Mouse (Mus musculus) liver (tissue): ENCODE measurements around the gene Gm14226.
"Not testable (repeated sequence)": the region's sequence is repeated elsewhere in the genome, so short reads cannot be mapped to it uniquely, and the experiment has no call there.

Experiments
- DNase-seq: peaks from one replicate; pipeline ENCODE4 v3.0.0-alpha.2; 2020; ENCODE audit warnings: mixed read lengths

Gm14226 gene

GRCm38 (mm10) chr2:155050108-155050503 lies 32.0 kb downstream of the Gm14226 start:
- DNase-seq: no peak

- DNase-seq: peak; percentile 99
Measured at GRCm38 (mm10) chr2:155050504-155051236, 32.6 kb downstream of the Gm14226 start.

- DNase-seq: peak; percentile 22
Measured at GRCm38 (mm10) chr2:155051622-155052351, 33.7 kb downstream of the Gm14226 start.

GRCm38 (mm10) chr2:155052681-155053080 lies 34.6 kb downstream of the Gm14226 start:
- no peak for DNase-seq

GRCm38 (mm10) chr2:155053512-155053911 lies 35.4 kb downstream of the Gm14226 start:
- not testable (repeated sequence) for DNase-seq

GRCm38 (mm10) chr2:155054672-155055071 lies 36.6 kb downstream of the Gm14226 start:
- no peak for DNase-seq

GRCm38 (mm10) chr2:155056076-155056578 lies 38.1 kb downstream of the Gm14226 start:
- no peak for DNase-seq

GRCm38 (mm10) chr2:155057361-155057760 lies 39.3 kb downstream of the Gm14226 start:
- DNase-seq: no peak

- DNase-seq: no peak
Measured at GRCm38 (mm10) chr2:155071027-155071426, 53.0 kb downstream of the Gm14226 start.

- DNase-seq: no peak
Measured at GRCm38 (mm10) chr2:155072353-155073145, 54.5 kb downstream of the Gm14226 start.

GRCm38 (mm10) chr2:155073347-155073746 lies 55.3 kb downstream of the Gm14226 start:
- DNase-seq: no peak

GRCm38 (mm10) chr2:155073978-155074765 lies 56.1 kb downstream of the Gm14226 start, which contains the start of gene Ahcy:
Gene Ahcy, minus strand, starts transcription at chr2:155074497.
- DNase-seq: peak; percentile 90

- peak; percentile 13 for DNase-seq
Measured at GRCm38 (mm10) chr2:155074766-155075330, 56.8 kb downstream of the Gm14226 start.

- no peak for DNase-seq
Measured at GRCm38 (mm10) chr2:155075649-155076048, 57.6 kb downstream of the Gm14226 start.
